7 mouse cellular contexts compared by ENCODE assay signal in the genomic region with DNA sequence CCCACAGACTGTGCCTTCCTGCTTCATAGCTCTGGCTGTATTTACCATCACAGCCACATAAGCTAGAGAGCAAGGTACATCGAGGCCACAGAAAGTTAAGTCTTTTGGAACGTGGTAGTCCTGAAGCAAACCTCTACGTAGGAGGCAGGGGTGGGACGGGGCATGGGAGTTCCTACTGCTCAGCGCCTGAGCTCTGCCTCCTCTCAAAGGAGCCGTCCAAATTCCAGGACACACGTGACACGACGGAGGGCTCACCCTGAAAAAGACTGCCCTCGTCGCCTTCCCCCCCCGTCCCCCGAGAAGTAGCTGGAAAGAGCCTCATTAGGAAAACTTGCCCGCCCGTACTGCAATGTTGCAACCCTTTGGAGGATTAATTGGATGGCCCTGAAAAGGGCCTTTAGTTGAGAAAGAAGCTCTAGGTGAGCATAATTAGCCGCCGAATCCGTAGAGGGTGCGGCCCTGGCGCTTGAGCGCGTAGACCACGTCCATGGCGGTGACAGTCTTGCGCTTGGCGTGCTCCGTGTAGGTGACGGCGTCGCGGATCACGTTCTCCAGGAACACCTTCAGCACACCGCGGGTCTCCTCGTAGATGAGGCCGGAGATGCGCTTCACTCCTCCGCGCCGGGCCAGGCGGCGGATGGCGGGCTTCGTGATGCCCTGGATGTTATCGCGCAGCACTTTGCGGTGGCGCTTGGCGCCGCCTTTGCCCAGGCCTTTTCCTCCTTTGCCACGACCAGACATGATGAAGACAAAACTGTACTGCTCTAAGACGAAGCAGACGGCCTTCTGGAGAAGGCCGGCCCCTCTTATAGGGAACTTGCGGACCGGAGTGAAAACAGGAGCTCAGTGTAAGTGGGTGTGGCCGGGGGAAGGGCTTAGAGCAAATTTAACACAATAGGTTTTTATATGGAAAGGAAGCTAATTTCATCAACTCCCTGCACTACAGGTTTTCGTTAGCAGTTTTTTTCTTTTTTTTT. TPM values are rescaled to one million over a fixed set of nuclear protein-coding genes. Genes with fewer than 3 reads are reported as not detected.
DNase-seq lines count a peak whose midpoint lies in the region; ATAC-seq and TF ChIP-seq lines count a peak whose summit lies in the region.
"Not testable (repeated sequence)": the region's sequence is repeated elsewhere in the genome, so short reads cannot be mapped to it uniquely, and the experiment has no call there.

A gene (minus strand): TSS at position 779 of the 977 bp plus-strand sequence.

- not testable (repeated sequence) for DNase-seq in kidney, postnatal 0 days (ENCODE audit: low spot score); midbrain, embryonic 11.5 days (ENCODE audit: low spot score, missing footprints)
- DNase-seq in spleen, postnatal 10 days (ENCODE audit: low spot score in 2 of 2) = peak; percentile 40 to 45

- under 1% methylated on average over 30 of the region's 58 CpGs for WGBS in forebrain, embryonic 15.5 days
- under 1% methylated on average over 25 of the region's 58 CpGs for WGBS in heart, embryonic 16.5 days
- WGBS in kidney, postnatal 0 days = 0% methylated on average over 17 of the region's 58 CpGs
- under 1% methylated on average over 25 of the region's 58 CpGs for WGBS in limb, embryonic 13.5 days
- 0% methylated on average over 17 of the region's 58 CpGs for WGBS in midbrain, embryonic 11.5 days

- peak within 1 kb of the TSS; percentile 27 for H3K4me3 ChIP-seq in forebrain, embryonic 15.5 days
- 0 out of 2 replicates have a peak within 1 kb of the TSS, but pooled peaks have one; percentile 21 for H3K4me3 ChIP-seq in heart, embryonic 16.5 days (ENCODE audit: low read length)
- not testable (repeated sequence) for H3K4me3 ChIP-seq in kidney, postnatal 0 days (replicated peaks; ENCODE audit: low read depth, low read length); midbrain, embryonic 11.5 days (ENCODE audit: low read depth, low read length)
- peak within 1 kb of the TSS; percentile 28 for H3K4me3 ChIP-seq in limb, embryonic 13.5 days

- H3K27ac ChIP-seq in forebrain, embryonic 15.5 days (replicated peaks); heart, embryonic 16.5 days (ENCODE audit: low read length); kidney, postnatal 0 days; midbrain, embryonic 11.5 days (ENCODE audit: low read depth, low read length): not testable (repeated sequence)
- peak within 1 kb of the TSS; percentile 63; the same call in 1 of the 2 replicates for H3K27ac ChIP-seq in limb, embryonic 13.5 days

- not testable (repeated sequence) for H3K9ac ChIP-seq in forebrain, embryonic 15.5 days (replicated peaks); heart, embryonic 16.5 days (ENCODE audit: low read length); kidney, postnatal 0 days (ENCODE audit: low read depth, low read length); limb, embryonic 13.5 days; midbrain, embryonic 11.5 days (ENCODE audit: low read length)

- H3K4me2 ChIP-seq in forebrain, embryonic 15.5 days (replicated peaks) = peak within 1 kb of the TSS; percentile 39
- H3K4me2 ChIP-seq in heart, embryonic 16.5 days (ENCODE audit: low read depth, low read length) = peak within 1 kb of the TSS; percentile 36; the same call in 1 of the 2 replicates
- H3K4me2 ChIP-seq in kidney, postnatal 0 days (ENCODE audit: low read length) = 0 out of 2 replicates have a peak within 1 kb of the TSS, but pooled peaks have one; percentile 30
- peak within 1 kb of the TSS; percentile 55 for H3K4me2 ChIP-seq in limb, embryonic 13.5 days (replicated peaks)
- 0 out of 2 replicates have a peak within 1 kb of the TSS, but pooled peaks have one; percentile 24 for H3K4me2 ChIP-seq in midbrain, embryonic 11.5 days

- H3K36me3 ChIP-seq in forebrain, embryonic 15.5 days; heart, embryonic 16.5 days (ENCODE audit: control insufficient read depth, insufficient read depth); kidney, postnatal 0 days (ENCODE audit: insufficient read depth, low read length); limb, embryonic 13.5 days; midbrain, embryonic 11.5 days (ENCODE audit: control insufficient read depth, insufficient read depth, low read length): not testable (repeated sequence)

- peak; percentile 83 for ATAC-seq in cerebellum, adult (ENCODE audit: insufficient number of reproducible peaks, low FRiP score, low TSS enrichment)
- peak; percentile 87 for ATAC-seq in forebrain, embryonic 15.5 days (replicated peaks)
- ATAC-seq in heart, embryonic 16.5 days (replicated peaks; ENCODE audit: extremely low read depth, insufficient read depth, low FRiP score) = peak; percentile 80
- peak; percentile 84 for ATAC-seq in kidney, postnatal 0 days (replicated peaks; ENCODE audit: low FRiP score, low read depth)
- ATAC-seq in limb, embryonic 13.5 days (ENCODE audit: low FRiP score, low read depth) = peak; percentile 85
- ATAC-seq in midbrain, embryonic 11.5 days (ENCODE audit: low FRiP score) = peak; percentile 80

- not testable (repeated sequence) for H3K9me3 ChIP-seq in forebrain, embryonic 15.5 days; heart, embryonic 16.5 days (replicated peaks; ENCODE audit: control insufficient read depth, low read length); kidney, postnatal 0 days (replicated peaks; ENCODE audit: low read length); limb, embryonic 13.5 days; midbrain, embryonic 11.5 days (ENCODE audit: control insufficient read depth, low read length)

- TF ChIP-seq CTCF in kidney, postnatal 0 days (IDR thresholded peaks at IDR 0.05; ENCODE audit: low read depth) = not testable (repeated sequence)

- H3K27me3 ChIP-seq in forebrain, embryonic 15.5 days; heart, embryonic 16.5 days (ENCODE audit: control insufficient read depth, insufficient read depth, low read length); kidney, postnatal 0 days (ENCODE audit: insufficient read depth, low read length); limb, embryonic 13.5 days; midbrain, embryonic 11.5 days (ENCODE audit: control insufficient read depth, insufficient read depth, low read length): not testable (repeated sequence)

- H3K4me1 ChIP-seq in forebrain, embryonic 15.5 days; heart, embryonic 16.5 days (ENCODE audit: control insufficient read depth, insufficient read depth, low read length); kidney, postnatal 0 days (replicated peaks; ENCODE audit: insufficient read depth, low read length); limb, embryonic 13.5 days; midbrain, embryonic 11.5 days (ENCODE audit: control insufficient read depth, insufficient read depth, low read length): not testable (repeated sequence)

RNA-seq across cellular contexts. Expression of the gene that starts here (rescaled TPM):
- 6.1 and 9.4 TPM in 2 replicates for polyA plus RNA-seq in forebrain, embryonic 15.5 days (2015; fragmentation: Nextera tagmentation; extraction: Ambion mirVana)
- 6.3 and 7.5 TPM in 2 replicates for polyA plus RNA-seq in heart, embryonic 16.5 days (2015; fragmentation: Nextera tagmentation; extraction: Ambion mirVana)
- 6.0 and 6.3 TPM in 2 replicates for polyA plus RNA-seq in kidney, postnatal 0 days (2015; fragmentation: Nextera tagmentation; extraction: Ambion mirVana)
- 20.5 and 21.8 TPM in 2 replicates for polyA plus RNA-seq in limb, embryonic 13.5 days (2015; fragmentation: Nextera tagmentation; extraction: Ambion mirVana)
- polyA plus RNA-seq in midbrain, embryonic 11.5 days (2014; fragmentation: Nextera tagmentation; extraction: Ambion mirVana) = 10.3 and 12.0 TPM in 2 replicates
